Mouse (Mus musculus) retina, postnatal 1 day (tissue): ENCODE results near the gene Eps8.
"Not testable (repeated sequence)": the region's sequence is repeated elsewhere in the genome, so short reads cannot be mapped to it uniquely, and the experiment has no call there.

Experiments used
- DNase-seq: peaks from one replicate; pipeline ENCODE4 v3.0.0-alpha.2; 2012

Gene Eps8

DNA sequence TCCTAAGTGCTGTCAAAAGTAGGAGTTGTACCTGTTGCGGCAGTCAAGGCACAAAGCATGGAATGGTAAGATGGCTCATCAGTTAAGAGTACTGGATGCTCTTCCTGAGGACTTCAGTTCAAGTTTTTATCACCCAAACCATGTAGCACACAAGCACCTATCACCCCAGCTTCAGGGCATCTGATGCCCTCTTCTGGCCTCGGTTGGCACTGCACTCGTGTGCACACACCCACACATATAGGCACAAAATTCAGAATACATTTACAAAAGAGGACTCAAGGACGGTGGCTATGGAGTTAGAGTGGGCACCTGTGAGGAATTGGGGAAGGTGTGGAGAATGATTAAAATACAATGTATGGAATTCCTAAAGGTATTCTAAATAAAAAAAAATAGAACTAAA is 185.1 kb downstream of the Eps8 start:
- no peak for DNase-seq

DNA sequence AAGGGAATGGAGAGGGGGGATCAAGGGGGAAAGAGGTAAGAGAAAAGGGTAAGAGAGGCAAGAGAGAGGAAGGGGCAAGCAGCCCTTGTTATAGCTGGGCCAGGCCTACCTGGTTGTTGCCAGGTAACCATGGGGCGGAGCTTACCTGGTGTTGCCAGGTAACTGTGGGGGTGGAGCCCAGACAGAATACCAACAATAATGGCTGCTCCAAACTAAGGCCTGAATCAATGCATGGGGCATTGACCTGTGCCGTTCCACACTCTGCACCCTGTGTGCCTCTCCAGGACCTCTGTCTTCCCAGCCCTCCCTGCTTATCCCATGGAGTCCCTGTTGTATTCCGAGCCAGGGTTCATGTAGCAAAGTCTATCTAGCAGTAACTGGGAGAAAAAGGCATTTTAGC is 187.0 kb downstream of the Eps8 start:
- no peak for DNase-seq

DNA sequence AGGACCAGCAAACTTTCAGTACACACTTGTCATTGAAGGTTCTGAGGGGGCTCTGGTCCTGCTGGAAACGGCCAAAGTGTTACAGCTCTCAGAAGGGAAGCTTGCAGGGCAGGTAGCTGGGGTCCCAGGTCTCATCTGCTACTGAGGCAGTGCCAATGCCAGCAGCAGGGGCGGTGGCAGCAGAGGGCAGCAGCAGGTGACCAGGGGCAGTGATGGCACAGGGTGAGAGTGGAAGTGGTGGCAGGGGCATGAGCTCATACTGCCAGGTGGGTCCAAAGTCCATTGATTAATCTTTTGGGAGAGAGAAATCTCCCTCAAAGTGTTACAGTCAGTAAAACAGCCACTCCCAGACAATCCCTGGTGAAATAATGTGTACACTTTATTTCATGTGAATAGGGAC is 188.4 kb downstream of the Eps8 start:
- no peak for DNase-seq

DNA sequence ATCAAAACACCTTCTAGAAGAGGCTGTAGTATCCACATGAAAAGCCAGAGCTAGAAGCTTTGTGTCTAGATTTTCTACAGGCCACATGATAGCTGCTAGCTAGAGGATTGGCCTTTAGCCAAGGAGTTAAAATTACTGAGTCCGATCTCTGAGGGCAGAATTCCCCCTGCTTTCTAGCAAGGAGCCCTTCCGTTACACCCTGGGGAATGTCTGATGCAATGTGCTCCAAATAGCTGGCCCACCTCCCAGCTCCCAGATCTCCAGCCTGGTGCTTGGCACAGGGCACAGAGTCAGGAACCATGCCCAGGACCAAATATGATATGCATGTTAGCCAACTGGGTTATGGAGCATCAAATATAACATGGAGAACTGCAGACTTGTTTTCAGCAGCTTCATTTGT is 189.4 kb downstream of the Eps8 start:
- peak; percentile 21 for DNase-seq

DNA sequence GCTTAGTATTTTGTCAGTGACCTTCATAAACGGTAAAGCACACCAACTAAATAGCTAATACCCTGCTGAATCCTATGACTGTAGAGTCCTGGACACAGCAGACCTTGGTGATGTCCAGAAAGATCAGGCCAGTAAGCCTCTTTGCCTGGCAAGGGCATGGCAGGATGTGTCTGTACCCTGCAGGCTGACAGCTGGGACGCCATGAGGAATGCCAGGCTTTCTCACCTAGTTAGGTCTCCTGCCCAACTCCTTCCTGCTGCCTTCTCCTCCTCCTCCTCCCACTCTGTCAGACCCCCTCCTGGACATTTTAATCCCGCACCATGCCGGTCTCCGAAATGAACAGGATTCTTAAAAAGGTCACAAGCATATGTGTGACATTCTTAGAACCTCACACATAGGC is 190.9 kb downstream of the Eps8 start:
- no peak for DNase-seq

DNA sequence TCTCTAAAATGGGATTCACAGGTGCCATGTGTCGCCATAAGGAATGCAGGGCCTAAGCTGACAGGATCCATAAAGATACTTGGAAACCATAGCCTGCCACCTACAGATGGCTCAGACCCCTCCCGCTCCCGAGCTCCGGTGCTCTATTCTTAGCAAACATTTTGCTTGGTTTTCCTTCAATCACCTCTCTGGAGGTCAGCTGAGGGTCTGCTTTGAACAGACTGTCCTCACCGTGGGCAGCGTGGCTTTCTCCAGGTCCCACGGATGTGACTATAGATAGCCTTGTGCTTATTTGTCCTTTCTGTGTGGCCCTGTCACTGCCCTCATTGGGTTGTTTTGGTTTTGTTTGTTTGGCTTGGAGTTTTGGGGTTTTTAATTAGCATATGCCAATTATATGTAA is 196.5 kb downstream of the Eps8 start:
- no peak for DNase-seq

DNA sequence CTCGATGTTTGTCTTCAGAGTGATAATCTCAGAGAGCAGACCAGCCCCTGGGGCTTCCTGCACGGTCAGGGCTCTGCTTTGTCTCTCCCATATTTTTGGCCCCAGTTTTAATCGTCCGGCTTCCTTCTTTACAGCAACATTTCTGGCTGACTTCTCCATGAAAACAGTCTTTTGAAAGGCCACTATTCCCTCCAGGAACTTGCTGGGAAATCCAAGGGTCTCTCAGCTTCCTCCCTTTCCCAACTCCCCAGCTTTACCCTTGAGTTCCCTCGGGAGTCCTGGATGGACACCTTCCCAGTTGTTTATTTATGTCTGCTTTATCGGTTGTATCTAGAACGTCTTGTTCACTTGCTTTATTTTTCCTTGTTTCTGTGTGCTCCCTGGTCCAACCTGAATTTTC is 197.5 kb downstream of the Eps8 start:
- DNase-seq = no peak

DNA sequence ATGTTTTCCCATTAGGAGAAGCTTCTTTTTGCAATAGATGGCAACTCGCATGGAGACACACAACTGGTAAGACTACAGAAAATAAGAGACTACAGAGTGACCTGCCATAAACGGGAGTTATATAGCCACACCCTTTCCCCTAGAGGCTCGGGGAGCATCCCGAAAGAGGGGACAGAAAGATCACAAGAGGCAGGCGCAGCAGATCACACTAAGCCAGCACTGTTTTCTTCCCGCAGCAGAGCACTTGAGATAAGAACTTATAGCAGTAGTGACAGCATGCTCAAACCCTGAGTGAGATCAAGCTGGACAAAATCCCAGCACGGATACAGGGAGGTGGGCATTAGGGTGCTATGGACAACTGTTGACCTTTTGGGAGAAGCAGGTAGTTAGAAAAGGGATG is 198.6 kb downstream of the Eps8 start:
- DNase-seq = no peak

DNA sequence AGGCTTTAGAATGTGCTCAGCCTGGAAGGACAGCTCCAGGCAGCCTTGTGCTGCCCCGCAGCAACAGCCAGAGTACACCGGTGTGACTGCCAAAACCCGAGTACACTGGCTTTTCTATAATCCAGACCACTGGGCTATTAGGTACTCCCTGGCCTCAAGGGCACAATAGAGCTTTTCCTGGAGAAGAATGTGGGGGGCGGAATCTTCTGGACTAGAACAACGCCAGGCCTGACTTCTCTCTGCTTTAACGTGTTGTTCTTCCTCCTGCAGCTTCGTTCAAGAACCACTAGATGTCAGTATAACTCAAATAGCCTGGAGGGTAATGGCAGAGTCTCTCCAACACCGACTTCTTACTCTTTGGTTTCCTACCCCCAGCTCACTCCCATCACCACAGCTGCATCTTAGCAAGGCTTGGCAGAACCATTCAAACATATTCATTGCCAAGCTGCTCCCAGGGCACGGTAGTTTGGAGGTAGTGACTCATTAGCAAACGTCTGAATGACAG is 199.1 kb downstream of the Eps8 start:
- peak; percentile 83 for DNase-seq

DNA sequence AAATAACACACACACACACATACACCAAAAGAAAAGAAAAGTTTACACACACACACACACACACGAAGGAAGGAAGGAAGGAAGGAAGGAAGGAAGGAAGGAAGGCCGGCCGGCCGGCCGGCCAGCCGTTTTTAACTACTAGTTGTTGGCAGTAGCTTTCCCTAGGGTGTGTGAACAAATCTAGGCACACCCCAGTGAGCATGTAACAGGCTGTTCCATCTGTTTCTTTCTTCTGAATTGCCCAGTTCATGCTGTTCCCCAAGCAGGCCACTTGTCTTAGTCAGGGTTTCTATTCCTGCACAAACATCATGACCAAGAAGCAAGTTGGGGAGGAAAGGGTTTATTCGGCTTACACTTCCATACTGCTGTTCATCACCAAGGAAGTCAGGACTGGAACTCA is 208.6 kb downstream of the Eps8 start:
- not testable (repeated sequence) for DNase-seq

DNA sequence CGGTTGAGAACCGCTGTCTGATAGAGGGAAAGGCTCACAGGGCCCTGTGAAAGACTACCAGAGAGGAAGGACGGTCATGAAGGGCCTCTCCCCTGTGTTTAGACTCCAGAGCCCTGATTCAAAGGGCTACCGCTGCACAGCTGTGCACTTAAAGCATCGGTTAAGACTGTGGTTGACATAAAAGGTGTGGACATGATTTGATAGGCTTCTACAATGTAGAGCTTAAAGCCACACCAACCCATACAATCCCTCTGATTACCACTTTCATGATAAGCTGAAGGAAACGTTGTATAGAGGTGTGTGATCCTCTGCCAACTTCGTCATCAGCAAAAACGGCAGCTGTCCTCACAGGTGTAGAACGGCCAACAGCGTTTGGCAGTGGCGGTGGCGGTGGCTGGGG is 211.6 kb downstream of the Eps8 start:
- no peak for DNase-seq

DNA sequence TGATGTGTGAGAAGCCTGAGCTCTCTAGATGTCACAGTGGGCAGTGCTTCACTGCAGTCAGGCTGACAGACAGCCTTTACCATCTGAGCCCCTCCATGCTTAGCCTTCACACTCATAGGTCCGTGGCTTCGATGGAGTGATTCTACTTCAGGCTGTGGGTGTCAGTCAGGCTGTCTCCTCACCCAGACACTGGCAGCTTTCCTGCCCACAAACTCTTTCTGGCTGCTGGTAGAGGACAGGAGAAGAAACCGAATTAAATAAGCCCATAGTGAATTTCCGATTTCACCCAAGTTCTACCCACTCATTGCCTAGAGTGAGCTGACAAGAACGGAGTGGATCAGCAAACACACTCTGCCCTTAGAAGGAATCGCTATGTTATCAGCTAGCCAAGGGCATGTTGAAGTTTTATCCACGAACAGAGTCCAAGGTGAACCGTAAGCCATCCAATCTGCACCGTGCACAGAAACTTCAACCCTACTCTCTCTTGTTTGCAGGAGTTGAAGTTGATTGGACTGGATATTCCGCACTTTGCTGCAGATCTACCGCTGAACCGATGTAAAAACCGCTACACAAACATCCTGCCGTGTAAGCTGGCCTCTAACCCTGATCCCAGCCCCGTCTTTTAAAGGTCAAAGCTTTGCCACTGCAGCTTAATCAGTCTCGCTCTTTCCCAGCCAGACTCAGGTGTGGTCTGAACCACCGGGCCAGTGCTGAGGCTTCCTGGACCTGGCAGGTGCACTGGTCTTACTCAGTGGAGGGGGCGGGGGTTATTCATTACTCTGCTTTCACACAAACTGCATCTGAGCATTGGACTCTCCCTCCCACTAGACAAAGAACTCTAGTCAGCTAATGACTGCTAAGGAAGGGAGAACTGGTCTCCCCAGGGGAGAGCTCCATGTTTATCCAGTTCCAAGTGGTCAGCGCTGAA is 213.9 kb downstream of the Eps8 start:
- DNase-seq = no peak

DNA sequence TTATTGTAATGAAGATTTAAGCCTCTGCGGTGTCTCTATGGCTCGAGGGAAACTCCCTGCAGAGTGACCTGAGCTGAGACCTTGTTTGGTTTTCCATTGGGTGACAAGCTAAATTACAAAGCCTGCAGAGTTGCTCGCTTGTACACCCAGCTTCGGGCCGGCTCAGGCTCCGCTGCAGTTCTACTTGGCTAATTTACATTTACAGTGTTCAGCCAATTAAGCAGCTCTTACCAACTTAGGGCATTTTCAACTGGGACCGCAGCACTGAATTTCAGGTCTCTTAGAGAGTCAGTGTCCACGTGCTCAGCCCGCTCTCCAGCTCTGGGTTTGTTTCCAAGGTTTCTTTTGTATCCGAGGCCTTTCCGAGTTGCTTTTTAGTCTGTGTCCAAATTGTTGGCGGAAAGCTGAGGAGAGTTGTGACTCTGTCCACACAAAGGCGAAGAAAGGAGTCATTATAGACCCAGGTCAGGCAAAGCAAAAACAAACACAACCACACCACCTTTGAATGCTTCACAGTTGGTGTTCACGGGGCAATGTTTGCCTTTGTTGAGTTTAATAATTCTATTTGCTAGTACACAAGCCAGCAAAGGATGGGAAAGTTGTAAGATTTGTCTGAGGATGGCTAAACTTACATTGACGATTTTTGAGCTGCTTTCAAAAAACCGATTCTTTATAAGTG is 216.6 kb downstream of the Eps8 start:
- peak; percentile 40 for DNase-seq

DNA sequence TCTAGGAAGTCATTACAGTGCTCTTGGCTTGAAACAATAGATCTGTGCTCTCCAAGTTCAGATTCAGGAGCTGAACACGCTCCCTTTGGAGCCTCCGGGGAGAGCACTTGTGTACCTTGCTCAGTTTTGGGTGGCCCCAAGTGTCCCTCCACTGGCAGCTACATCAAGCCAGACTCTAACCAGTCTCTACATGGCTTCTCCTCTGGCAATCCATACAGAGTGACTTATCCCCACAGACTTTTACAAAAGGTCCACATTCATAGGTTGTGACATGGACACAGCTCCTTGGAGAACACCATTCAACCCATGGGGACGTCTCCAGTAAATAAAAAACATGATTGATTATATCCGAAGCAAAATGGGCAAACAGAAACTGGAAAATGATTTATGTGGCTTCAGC is 217.2 kb downstream of the Eps8 start:
- no peak for DNase-seq

DNA sequence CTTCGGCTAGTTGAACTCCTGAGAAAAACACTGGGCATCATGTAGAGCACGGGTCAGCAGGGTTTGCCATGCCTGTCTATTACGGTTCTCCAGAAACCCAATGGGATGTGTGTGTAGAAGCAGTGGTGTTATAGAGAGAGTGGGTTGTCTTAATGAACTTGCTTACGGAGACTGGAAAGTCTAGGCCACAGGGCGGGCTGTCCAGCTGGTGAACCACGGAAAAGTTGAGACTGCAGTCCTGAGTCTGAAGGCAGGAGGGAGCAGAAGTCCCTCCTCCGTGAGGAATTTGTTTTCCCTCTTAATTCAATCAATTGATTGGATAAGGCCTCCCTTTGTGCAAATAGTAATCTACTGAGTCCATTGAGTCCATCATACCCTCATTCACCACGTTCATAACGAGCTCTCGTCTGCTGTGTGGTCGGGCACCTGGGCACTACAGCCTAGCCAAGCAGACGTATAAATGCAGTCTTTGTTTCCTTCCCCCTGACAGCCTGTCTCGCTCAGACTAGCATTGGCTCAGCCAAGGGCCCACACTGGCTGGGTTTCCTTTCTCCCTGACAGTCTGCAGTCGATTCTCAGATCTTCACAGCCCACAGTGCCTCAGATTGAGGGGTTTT is 221.0 kb downstream of the Eps8 start:
- peak; percentile 58 for DNase-seq
